Mouse (Mus musculus) bone marrow, adult 2 months (tissue): ENCODE results near the gene Flywch2.
A peak's percentile ranks its signal among the peaks of the same experiment; 100 is the strongest.

ENCODE experiments used
- CTCF ChIP-seq: fragments of 200-500 bp; IDR thresholded peaks from 2 replicates; pipeline ENCODE4 v1.5.1; 2011; ENCODE audit warnings: low read length, control low read depth; ENCODE audit not compliant: control insufficient read depth, insufficient read depth
- POLR2A ChIP-seq: fragments of 200-500 bp; IDR thresholded peaks from 2 replicates; pipeline ENCODE4 v1.6.1; 2011; ENCODE audit warnings: low read depth, mild to moderate bottlenecking, control low read depth, low read length, borderline replicate concordance; ENCODE audit not compliant: control insufficient read depth

DNA sequence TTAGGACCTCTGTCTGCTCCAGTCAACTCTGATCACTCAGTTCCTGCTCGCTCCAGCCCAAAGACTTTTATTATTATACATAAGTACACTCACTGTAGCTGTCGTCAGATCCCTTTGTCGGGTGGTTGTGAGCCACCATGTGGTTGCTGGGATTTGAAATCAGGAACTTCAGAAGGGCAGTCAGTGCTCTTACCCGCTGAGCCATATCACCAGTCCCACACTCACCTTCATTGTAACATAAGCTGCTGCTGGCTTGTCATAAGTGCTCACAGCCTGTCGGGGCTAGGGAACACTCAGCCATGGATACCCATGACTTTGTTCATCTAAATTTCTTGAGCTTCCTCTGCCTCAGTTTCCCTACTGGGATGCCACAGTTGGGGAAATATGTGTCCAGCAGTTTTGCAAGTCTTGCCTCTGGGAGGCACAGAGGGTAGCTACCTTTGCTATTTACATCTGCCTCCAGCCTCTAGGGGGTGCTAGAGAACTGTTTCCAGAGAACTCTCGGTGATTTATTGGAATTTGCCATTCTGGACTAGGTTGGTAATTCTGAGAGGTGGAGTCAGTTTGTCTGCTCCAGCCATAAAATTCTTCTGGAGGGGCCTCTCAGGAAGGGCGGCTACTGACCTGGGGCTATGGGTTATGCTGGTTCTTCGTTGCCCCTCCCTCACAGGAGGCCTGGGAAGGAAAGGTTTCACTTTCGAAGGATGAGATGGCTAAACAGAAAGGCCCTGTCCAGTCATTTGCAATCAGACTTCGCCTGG, 37.1 kb downstream of the Flywch2 start:
- TF ChIP-seq POLR2A = no peak
- peak; percentile 39; the same call in 1 of the 2 replicates for TF ChIP-seq CTCF
